Mouse (Mus musculus) ES-Bruce4 (cell line): ENCODE measurements around the gene Nrxn3. TPM values are rescaled to one million over a fixed set of nuclear protein-coding genes. Genes with fewer than 3 reads are reported as not detected.

Experiments used
- H3K27ac ChIP-seq: 2 replicates; pipeline ENCODE4 v1.5.1; 2012; ENCODE audit warnings: low read length, inconsistent platforms; ENCODE audit not compliant: insufficient read depth
- H3K27me3 ChIP-seq: 2 replicates; pipeline ENCODE4 v1.6.1; 2012; ENCODE audit warnings: mild to moderate bottlenecking, low read length, inconsistent platforms; ENCODE audit not compliant: control insufficient read depth, poor library complexity, insufficient read depth, severe bottlenecking
- H3K36me3 ChIP-seq: 2 replicates; pipeline ENCODE4 v1.6.1; 2012; ENCODE audit warnings: inconsistent platforms, mild to moderate bottlenecking, low read length, moderate library complexity; ENCODE audit not compliant: control insufficient read depth, poor library complexity, insufficient read depth, severe bottlenecking
- H3K4me1 ChIP-seq: one replicate; pipeline ENCODE4 v1.8.1; 2011; ENCODE audit warnings: low read length; ENCODE audit not compliant: control insufficient read depth, insufficient read depth
- H3K4me3 ChIP-seq: 2 replicates; pipeline ENCODE4 v1.5.1; 2011; ENCODE audit warnings: low read depth, mild to moderate bottlenecking, low read length
- H3K9ac ChIP-seq: 2 replicates; pipeline ENCODE4 v1.6.1; 2012; ENCODE audit warnings: low read depth, mild to moderate bottlenecking, inconsistent platforms; ENCODE audit not compliant: poor library complexity, severe bottlenecking
- H3K9me3 ChIP-seq: replicated peaks from 2 replicates; pipeline ENCODE4 v1.6.1; 2012; ENCODE audit warnings: mild to moderate bottlenecking, low read length, inconsistent platforms; ENCODE audit not compliant: control insufficient read depth, poor library complexity, insufficient read depth, severe bottlenecking
- CTCF ChIP-seq: IDR thresholded peaks from one replicate; pipeline ENCODE4 v1.8.1; 2011; ENCODE audit warnings: low read depth, low read length
- EP300 ChIP-seq: IDR thresholded peaks from 2 replicates; pipeline ENCODE4 v1.6.1; 2011; ENCODE audit warnings: low read depth, low read length; ENCODE audit not compliant: insufficient read depth
- POLR2A ChIP-seq: IDR thresholded peaks from one replicate; pipeline ENCODE4 v1.8.1; 2011; ENCODE audit warnings: low read length; ENCODE audit not compliant: insufficient read depth
- polyA plus RNA-seq: library from polyadenylated mRNA; stranded (reverse); fragments of >200 nt; gene quantifications from 2 replicates; pipeline ENCODE4 v1.2.4, GENCODE M21; 2011; ENCODE audit warnings: low read depth; ENCODE audit not compliant: missing spikeins, insufficient read depth, insufficient read length

Gene Nrxn3
- polyA plus RNA-seq, 1 experiment, result not detected

- Histone ChIP-seq H3K27ac (no peak overlapping the region), H3K27me3 (no peaks in the 10 kb centered on the region), H3K9me3 (no peaks in the 10 kb centered on the region), H3K9ac (no peak overlapping the region), H3K4me1 (no peaks in the 10 kb centered on the region), H3K36me3 (no peaks in the 10 kb centered on the region), H3K4me3 (no peak overlapping the region)
- TF ChIP-seq CTCF (no peak), EP300 (no peak), POLR2A (no peak)
These were observed 869.8 kb downstream of the Nrxn3 start for GRCm38 (mm10) chr12:89592459-89592858.

GRCm38 (mm10) chr12:89613670-89614069 is 891.0 kb downstream of the Nrxn3 start:
- no peaks in the 10 kb centered on the region for H3K36me3 ChIP-seq
- H3K27me3 ChIP-seq, result no peaks in the 10 kb centered on the region
- no peak overlapping the region for H3K9ac ChIP-seq
- H3K27ac ChIP-seq, result no peak overlapping the region
- H3K4me1 ChIP-seq, result no peaks in the 10 kb centered on the region
- no peaks in the 10 kb centered on the region for H3K9me3 ChIP-seq
- no peak for TF ChIP-seq CTCF
- no peak for TF ChIP-seq EP300
- no peak for TF ChIP-seq POLR2A
- H3K4me3 ChIP-seq, result no peak overlapping the region

GRCm38 (mm10) chr12:89625746-89626145 is 903.1 kb downstream of the Nrxn3 start:
- Histone ChIP-seq H3K27me3 (no peaks in the 10 kb centered on the region), H3K36me3 (no peaks in the 10 kb centered on the region), H3K4me3 (no peak overlapping the region), H3K9ac (no peak overlapping the region), H3K27ac (no peak overlapping the region), H3K4me1 (no peaks in the 10 kb centered on the region), H3K9me3 (no peaks in the 10 kb centered on the region; the same call in 1 of the 2 replicates)
- TF ChIP-seq EP300 (no peak), CTCF (no peak), POLR2A (no peak)

GRCm38 (mm10) chr12:89640046-89640445 is 917.4 kb downstream of the Nrxn3 start:
- no peaks in the 10 kb centered on the region for H3K9me3 ChIP-seq
- TF ChIP-seq CTCF (no peak), EP300 (no peak), POLR2A (no peak)
- no peak overlapping the region for H3K4me3 ChIP-seq
- no peak overlapping the region for H3K27ac ChIP-seq
- H3K9ac ChIP-seq, result no peak overlapping the region
- H3K4me1 ChIP-seq, result no peaks in the 10 kb centered on the region
- H3K36me3 ChIP-seq, result no peaks in the 10 kb centered on the region
- H3K27me3 ChIP-seq, result no peaks in the 10 kb centered on the region

GRCm38 (mm10) chr12:89641460-89641859 is 918.8 kb downstream of the Nrxn3 start:
- TF ChIP-seq CTCF (no peak), POLR2A (no peak), EP300 (no peak)
- Histone ChIP-seq H3K9ac (no peak overlapping the region), H3K9me3 (no peaks in the 10 kb centered on the region), H3K27me3 (no peaks in the 10 kb centered on the region), H3K27ac (no peak overlapping the region), H3K4me3 (no peak overlapping the region), H3K4me1 (no peaks in the 10 kb centered on the region), H3K36me3 (no peaks in the 10 kb centered on the region)

- no peaks in the 10 kb centered on the region for H3K36me3 ChIP-seq
- no peak overlapping the region for H3K27ac ChIP-seq
- no peaks in the 10 kb centered on the region for H3K9me3 ChIP-seq
- TF ChIP-seq CTCF (no peak), POLR2A (no peak), EP300 (no peak)
- H3K4me1 ChIP-seq, result no peaks in the 10 kb centered on the region
- H3K4me3 ChIP-seq, result no peak overlapping the region
- no peak overlapping the region for H3K9ac ChIP-seq
- H3K27me3 ChIP-seq, result no peaks in the 10 kb centered on the region
These were observed 930.5 kb downstream of the Nrxn3 start for GRCm38 (mm10) chr12:89653211-89653610.

GRCm38 (mm10) chr12:89661219-89661618 is 938.5 kb downstream of the Nrxn3 start:
- TF ChIP-seq CTCF (no peak), POLR2A (no peak), EP300 (no peak)
- H3K4me3 ChIP-seq, result no peak overlapping the region
- H3K9me3 ChIP-seq, result no peaks in the 10 kb centered on the region
- H3K27me3 ChIP-seq, result no peaks in the 10 kb centered on the region
- H3K36me3 ChIP-seq, result no peaks in the 10 kb centered on the region
- no peaks in the 10 kb centered on the region for H3K4me1 ChIP-seq
- no peak overlapping the region for H3K9ac ChIP-seq
- H3K27ac ChIP-seq, result no peak overlapping the region
